Mouse (Mus musculus) brain, embryonic 18.5 days (tissue): Measurements from ENCODE around the gene Ror2.

Source experiments
- DNase-seq: peaks from one replicate; pipeline ENCODE4 v3.0.0-alpha.2; 2012; ENCODE audit warnings: low read depth, low spot score

The Ror2 gene

DNA sequence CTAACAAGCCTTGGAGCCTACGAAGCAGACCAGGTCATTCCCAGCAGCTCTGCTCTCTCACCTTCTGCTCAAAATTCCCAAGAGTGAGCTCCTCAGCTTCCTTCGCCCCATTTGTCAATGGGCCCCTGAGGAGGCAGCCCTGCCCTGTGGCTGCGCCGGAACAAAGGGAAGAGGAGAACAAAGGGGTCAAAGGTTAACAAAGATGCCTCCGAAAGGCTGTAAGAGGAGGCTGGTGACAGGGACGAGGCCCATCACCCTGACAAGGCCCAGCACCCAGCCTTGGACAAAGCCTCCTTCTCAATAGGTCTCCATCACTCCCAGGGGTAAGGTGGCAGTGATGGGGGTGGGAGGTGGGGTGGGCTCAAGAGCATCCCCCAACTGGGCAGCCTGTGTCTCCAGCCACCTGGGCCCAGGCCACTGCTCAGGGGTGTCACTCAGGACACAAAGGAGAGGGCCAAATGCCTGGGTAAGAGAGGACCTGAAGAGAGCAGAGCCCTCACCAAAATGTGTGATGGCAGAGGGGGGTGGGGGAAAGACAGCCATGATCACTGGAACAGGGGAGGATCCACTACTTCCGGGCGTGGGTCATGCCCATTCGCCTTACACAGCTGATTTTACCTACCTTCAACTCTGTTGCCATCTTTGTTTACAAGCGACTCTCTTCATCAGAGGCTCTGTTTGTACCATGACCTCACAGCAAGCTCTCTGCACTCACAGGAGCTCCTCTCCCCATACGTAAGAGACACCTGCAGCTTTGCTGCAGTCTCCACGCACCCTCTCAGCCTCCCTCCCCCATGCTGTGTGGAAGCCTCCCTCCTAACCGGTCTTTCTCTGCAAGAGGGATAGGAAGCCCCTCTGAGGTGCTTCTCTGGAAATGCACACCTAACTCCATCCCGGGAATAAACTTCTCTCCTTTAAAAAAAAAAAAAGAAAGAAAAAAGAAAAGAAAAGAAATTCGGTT is 51.8 kb downstream of the Ror2 start:
- no peak for DNase-seq

DNA sequence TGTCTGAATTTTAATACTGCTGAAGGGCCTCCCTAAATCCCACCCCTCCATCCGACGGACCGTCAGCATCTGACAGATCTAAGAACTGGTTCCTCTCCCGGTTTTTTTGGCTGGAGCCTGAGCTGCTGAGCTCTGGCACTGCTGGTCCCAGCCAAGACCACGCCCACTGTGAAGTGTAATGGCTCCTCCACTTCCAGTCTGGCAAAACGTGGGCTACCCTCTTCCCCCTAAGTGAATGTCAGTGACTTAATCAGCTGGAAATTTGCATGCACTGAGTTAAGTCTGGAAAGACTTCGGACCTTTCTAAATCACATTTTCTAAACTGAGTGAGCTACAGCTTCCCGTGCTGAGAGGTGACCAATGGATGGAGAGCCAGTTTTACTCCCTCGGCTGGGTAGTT is 52.5 kb downstream of the Ror2 start:
- DNase-seq, result peak; percentile 42

DNA sequence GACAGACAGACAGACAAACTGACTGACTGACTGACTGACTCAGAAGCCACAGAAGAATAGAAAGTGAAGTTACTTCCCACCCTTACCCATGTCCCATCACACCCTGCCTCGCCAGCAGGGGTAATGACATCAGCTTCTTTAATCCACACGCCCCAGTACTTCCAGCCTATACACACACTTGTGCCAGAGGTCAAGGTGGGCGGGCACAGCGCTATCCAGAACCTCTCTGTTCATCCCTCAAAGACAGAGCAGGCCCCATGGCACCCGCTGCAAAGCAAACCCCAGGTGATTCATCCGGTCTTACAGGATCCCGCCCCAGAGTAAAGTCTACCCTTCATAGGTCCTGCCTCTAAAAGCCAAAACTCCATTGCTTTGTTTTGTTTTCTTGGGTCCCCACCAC is 53.5 kb downstream of the Ror2 start:
- no peak for DNase-seq

DNA sequence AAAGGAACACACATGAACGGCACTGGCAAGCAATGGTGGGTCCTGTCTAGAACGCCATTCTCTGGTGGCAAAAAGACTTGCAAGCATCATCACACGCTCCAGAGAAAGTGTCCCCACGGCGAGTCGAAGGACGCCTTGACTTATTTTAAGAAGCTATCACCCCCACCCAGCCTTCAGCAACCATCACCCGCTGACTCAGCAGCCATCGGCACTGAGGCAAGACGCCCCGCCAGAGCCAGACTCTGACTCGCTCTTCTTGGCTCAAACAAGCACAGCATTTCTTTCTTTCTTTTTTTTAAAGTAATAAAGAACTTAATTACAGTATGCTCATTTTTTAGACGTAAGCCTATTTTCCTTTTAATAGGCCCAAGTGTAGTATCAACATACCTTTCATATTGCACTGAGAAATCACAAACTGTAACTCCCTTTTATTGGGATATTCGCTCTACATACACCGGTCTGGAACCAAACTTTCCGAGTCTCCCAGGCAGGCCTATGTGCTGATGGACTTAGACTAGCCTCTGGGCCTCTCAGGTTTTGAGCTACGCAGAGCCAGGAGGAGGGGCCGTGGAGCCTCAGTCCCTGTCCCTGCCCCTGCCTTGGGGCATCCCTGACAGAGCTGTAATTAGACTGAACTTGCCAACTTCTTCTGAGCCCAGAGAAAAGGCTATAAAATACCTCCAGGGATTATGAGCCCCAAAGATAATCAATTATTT is 55.3 kb downstream of the Ror2 start:
- no peak for DNase-seq

DNA sequence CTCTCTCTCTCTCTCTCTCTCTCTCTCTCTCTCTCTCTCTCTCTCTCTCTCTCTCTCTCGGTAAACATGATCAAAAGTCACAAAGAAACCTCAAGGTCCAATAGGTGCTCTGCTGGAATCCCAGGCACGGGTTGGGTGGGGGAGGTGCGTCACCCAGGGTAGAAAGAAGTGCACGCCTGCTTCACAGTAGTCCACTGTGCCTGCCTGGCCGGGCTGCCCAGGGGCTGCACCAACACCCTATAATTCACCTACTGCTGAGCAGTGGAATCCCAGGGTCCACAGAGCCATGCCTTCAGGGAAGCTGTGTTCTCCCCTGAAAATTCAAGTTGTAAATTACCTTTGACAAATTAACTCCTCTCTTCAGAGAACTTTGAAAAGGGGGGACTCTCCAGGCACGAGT is 58.9 kb downstream of the Ror2 start:
- DNase-seq, result no peak

DNA sequence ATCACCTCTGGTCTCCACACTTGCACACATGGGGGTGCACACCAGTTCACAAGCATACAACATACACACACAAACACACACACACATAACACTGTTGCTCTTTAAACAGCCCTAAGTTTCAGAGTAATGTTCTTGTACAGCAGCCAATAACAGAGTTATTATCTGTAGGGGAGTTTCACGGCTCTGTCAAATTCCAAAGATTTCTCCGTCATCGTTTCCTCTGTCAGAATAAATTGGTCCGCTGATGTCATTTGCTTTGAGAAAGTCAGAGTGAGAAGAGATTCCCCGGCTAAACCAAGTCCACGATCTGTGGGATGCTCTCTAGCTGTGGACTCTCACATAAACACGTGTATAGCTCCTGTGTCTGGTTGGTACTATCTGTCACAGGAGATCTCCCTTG is 59.5 kb downstream of the Ror2 start:
- DNase-seq, result no peak

DNA sequence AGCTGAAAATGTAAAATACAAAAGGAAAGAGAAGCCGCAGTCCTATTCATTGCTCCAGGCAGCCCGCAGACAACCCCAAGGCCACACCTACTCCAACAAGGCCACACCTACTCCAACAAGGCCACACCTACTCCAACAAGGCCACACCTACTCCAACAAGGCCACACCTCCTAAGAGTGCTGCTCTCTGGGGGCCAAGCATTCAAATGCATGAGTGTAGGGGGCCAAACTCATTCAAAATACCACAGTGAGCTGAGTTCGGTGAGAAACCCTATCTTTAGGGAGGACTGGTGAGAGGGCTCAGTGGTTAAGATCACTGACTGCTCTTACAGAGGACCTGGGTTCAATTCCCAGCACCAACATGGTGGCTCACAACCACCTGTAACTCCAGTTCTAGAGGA is 60.0 kb downstream of the Ror2 start:
- DNase-seq, result no peak

DNA sequence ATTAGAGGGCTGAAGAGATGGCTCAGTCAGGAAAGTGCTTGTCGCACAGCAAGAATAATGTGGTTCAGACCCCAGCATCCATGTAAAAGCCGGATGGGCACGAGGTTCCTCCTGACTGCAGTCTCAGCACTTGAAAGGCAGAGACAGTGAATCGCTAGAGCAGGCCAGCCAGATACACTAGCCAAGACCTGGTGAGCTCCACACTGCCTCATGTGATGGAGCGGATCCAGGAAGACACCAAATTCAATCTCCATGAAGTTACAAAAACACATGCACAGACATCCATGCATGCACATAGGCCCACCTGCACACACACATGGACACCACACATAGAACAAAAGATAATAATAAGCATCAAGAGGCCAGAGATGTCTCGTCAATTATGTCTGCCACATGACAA is 64.7 kb downstream of the Ror2 start:
- DNase-seq, result no peak

DNA sequence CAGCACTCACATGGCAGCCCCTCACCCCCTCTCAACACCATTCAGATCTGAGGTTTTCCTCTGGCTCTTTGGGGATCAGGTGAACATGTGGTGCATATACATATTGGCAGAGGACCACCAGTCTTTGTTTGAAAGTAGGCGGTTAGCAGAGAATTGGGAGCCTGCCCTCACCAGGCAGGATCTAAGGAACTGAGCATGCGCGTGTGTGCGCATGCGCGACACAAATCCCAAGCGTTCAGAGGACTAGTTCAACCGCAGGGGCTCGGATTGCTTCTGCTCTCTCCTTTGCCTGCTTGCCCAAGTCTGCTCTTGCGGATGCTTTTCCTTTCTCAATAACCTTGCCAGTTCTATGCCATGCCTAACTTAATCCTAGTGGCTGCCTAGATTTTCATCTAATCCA is 66.0 kb downstream of the Ror2 start:
- no peak for DNase-seq

DNA sequence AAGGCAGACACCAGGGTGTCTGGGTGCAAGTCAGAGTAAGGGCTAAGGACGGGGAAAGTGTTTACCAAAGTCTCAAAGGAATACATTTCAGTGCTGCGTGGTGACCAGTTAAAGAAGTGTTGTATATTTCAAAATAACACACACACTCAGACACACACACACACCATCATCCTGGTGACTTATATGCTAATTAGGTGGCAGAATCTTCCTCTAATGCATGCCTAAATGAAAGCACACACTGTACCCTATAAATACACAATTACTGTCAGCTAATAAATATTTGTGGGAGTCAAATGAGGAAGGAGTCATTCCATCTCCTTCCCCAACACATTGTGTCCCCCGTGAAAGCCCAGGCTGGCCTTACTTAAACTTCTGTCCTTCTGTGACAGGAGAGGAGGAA is 66.5 kb downstream of the Ror2 start:
- DNase-seq, result no peak

DNA sequence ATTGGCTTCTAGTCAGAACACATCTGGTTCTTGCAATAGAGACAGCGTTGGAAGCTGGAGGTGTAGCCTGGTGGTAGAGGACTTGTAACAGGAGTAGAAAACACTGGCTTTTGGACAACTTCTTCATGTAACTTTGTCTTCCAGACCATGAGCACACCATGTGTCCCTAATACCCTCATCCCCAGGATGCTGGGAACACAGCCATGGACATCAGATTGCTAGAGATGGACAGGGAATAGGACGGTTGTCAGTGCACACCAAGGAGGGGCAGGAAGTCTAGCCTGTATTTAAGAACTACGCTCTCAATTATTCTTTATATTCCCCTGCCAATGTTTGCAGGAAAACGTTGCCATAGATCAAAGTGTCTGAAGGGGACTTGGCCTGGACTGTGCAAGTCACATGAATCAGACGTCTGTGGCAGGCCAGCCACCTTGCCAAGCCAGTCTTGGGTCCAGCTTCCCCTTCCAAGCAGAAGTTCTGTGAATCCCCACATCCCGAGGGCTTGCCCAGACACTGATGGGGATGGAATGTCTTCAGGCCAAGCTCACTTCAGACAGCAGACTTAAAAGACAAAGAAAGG is 68.4 kb downstream of the Ror2 start:
- DNase-seq, result no peak

DNA sequence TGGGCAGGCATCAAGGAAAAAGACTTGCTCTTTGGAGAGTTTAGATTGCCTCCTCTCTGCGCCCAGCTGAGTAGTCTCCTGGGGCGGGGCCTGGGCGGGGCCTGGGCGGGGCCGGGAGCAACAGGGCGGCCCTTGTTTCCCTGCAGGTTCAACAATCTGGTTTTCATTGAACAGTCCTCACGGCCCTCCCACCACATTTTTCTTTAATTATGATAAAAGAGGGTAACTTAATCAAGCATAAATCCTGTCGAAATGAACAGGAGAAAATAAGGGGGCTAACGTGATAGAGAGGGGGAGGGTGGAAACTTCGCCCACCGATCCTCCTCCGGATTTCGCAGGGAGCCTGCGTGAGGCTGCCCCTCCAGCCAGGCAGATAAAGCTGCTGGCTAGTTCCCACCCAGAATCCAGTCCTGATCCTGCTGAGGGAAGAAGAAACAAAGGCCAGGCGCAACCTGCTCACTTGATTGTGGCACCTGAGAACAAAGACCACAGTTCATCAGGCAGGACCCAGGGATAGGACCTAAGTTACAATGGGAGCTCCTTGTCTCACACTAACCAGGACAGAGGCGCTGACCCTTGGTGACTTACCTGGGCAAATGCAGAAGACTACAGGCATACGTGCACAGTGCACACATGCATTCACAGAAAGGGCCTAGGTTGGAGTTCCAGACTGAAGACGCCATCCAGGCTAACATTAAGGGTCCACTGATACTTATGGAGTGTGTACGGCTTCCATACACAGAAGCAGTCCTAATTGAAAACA is 73.8 kb downstream of the Ror2 start:
- DNase-seq, result no peak

DNA sequence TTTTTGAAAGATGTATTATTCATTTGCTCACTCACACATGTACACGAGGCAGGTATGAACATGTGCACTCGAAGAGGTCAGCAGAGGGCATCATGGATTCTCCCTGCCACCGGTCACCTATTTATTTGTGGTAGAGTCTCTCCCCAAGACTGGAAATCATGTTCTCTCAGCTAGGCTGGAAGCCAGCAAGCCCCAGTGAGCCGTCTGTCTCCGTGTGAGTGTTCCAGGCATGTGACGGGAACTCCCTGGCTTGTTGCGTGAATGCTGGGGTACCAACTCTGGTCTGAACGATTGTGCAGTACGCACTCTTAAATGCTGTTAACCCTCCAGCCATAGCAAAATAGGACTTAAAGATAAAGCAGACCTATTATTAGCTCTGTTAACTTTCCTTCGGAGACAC is 77.4 kb downstream of the Ror2 start:
- no peak for DNase-seq

DNA sequence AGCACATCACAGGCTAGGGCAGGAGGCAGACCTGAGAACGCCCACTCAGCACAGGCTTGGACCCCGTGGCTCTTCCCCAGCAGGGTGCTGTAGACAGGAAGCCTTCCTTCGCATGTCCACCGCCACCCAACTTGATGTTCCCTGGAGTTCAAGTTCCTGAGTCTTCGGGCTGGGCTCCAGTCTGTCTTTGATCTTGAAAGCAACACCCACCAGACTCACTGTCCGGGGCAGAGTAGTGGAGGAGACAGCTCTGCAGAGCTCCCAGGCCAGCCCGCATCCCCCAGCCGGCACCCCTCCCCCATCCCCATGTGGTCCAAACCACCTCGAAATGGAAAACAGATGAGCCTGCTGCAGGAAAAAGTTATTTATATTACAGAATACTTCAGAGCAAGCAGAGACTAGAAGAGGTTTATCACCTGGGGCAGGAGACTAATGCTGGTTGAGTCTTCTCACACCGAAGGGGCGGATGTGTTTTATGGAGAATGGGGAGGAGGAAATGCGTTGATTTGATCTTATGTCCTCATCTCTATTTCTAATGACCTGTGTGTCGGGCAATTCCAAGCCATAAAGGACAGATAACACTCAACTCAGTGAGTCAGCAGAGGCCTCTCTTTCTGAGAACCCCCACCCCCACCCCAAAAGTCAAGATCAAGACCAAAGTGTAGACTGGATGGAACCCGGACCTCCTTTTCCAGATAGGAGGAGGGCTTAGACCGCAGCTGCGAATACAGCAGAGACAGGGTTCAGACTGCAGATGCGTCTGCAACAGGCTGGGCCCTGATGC is 80.6 kb downstream of the Ror2 start:
- DNase-seq, result no peak

DNA sequence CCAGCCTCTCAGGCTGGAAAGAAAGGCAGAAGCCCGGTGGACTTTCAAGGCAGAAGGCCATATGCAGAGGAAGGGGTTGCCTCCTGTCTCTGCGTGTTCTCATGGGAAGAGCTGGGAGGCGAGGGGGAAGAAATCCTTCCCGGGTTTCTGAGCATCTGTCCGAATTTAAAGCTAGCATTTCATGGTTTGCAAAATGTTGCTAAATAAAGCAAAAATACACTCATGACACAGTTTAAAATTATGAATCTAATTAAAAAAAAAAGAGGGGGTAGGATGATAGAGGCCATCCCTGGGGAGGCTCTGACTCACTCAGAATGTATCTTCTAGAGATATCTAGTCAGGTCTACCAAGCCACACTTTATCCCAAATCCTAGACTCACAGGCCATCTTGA is 83.5 kb downstream of the Ror2 start:
- DNase-seq, result no peak

DNA sequence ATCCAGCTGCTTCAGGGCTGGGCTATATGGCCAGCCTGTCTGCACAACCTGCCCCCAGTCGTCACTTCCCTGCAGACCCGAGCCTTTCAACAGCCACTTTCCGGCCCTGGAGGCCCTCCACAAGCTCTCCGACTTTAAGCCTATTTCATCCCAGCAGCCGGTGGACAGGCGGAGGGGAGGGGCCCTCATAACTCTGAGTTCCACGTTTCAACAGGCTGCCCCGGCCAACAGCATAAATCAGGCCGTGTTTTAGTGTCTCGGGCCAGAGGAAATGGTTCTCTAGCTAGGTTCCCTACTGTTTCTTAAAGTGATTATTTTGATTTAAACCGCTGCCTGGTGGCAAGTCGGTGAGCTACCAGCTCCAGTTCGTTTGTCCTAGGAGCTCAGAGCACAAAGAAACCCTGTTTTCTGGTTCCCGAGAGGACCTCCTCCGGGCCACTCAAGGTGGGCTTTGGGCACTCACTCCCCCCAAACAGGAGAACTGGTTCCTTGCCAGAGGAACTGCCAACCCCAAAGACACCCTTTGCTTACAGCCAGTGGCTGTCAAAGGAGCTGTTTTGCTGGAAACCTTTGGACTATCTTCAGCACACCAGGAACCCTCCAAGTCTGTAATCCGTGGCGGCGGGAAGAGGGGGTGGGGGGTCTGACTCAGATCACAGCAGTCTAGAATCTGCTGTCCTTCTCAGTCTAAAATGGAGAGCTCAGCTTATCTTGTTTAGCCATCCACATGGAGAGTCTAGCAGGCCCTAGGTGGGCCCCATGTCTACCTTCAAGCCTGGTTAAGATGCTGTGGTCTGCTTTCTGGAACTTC is 84.1 kb downstream of the Ror2 start:
- no peak for DNase-seq

DNA sequence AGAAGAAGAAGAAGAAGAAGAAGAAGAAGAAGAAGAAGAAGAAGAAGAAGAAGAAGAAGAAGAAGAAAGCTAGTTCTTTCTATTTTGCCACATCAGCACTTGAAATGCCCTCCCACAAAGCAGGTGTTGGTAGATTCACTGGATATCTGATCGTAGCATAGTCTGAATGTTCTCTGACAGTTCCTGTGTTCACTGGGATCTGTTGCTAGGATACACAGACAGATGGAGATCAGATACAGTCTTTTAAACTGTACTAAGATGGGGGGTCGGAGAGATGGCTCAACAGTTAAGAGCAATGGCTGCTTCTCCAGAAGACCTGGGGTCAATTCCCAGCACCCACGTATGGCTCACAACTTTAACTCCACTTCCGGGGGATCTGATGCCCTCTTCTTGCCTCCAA is 85.8 kb downstream of the Ror2 start:
- DNase-seq, result no peak

DNA sequence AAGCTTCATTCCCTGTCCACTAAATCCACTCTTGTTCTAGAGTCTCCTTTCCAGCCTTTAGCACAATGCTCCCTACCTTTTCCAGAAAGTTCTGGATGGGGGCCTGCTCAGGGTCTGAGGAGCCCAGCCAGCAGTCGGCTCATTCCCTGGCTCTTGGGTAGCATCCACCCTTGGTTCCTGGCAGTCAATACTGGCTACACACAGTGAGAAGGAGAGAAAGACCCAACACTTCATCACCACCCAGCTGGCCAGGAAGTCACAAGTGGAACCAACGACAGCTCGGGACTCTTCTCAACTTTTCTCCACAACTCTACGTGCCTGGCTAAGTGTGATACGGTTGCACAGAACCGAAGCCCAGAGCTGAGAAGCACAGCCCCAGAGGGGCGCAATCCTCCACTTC is 86.7 kb downstream of the Ror2 start:
- DNase-seq, result no peak

DNA sequence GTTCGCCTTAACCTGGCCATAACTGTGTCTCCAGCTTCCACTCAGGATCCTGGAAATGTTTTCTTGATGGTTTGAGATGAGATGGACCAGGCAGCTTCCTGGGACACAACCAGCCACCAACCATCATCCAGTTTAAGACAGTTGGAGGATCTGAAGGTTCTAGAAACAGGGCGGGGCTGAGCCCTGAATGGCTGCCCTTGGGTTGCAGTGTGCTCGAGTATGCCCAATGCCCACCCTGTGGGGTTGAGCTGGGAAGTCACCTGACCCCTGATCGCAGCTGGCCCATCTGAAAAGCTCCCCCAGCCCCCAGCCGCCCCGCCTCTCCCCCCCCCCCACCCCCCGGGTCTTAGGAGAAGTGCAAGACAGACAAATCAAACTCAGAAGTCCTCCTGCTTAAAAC is 89.2 kb downstream of the Ror2 start:
- DNase-seq, result no peak

DNA sequence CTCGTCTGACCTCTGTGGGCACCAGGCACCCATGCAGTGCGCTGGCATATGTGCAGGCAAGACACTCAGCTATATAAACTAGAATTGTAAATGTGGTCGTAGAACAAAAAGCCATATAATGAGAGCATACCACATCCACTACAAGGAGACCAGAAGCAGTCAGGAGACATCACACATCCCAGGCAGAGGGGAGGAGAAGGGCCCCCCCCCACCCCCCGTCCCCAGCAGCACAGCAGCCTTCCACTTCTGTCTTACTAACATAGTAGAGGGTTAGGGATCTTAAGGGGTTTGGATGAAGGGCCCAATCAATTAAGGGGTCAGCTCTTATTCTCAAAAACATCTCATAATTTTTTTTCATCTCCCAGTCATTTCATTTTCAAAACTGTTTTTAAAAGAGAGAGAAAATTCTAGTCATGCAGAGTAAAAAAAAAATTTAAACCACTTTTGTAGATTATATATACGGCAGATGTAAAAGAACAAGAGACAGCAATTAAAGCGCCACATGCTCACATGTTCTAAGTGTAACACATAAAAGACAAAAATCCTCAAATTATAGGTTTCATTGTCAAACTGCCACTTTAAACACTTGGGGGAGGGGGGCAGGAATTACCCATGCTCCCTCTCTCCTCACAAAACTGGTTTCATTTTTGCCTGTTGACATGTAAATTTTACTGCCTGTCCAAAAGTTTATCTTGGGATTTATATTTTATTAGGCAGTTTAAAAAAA is 89.8 kb downstream of the Ror2 start:
- no peak for DNase-seq
